Mouse (Mus musculus): Measurements from ENCODE around the gene D630045J12Rik.

- TF ChIP-seq POLR2A (IDR thresholded peaks at IDR 0.05; ENCODE audit: control insufficient read depth in 1 of 2, insufficient read depth in 1 of 2, low read depth in 1 of 2, low read length in 2 of 2, poor library complexity in 1 of 2) (no peak), CTCF (IDR thresholded peaks at IDR 0.05 in 2 of 3, conservative IDR thresholded peaks at IDR 0.05 in 1 of 3; ENCODE audit: control insufficient read depth in 1 of 3, insufficient read depth in 1 of 3, low read depth in 2 of 3, low read length in 3 of 3, poor library complexity in 1 of 3, severe bottlenecking in 1 of 3) (no peak), KAT2A (conservative IDR thresholded peaks at IDR 0.05; ENCODE audit: low read depth, low read length) (no peak), USF2 (IDR thresholded peaks at IDR 0.05; ENCODE audit: borderline replicate concordance in 1 of 2, insufficient read depth in 1 of 2, low read depth in 1 of 2, low read length in 2 of 2) (no peak), MYC (IDR thresholded peaks at IDR 0.05; ENCODE audit: low read depth, low read length) (no peak), EP300 (IDR thresholded peaks at IDR 0.05; ENCODE audit: low read depth in 1 of 2, low read length in 2 of 2) (peak in 1 of 2 experiments; percentile 27; a peak in 1 of 4 replicates), CHD2 (IDR thresholded peaks at IDR 0.05; ENCODE audit: low read length) (no peak), E2F4 (IDR thresholded peaks at IDR 0.05; ENCODE audit: borderline replicate concordance, low read depth, low read length) (no peak), GATA1 (IDR thresholded peaks at IDR 0.05; ENCODE audit: low read depth, low read length) (peak; percentile 68), TAL1 (IDR thresholded peaks at IDR 0.05; ENCODE audit: low read length) (no peak), ZNF384 (IDR thresholded peaks at IDR 0.05; ENCODE audit: low read depth, low read length) (no peak), ZMIZ1 (IDR thresholded peaks at IDR 0.05; ENCODE audit: low read depth, low read length) (no peak), POLR2AphosphoS2 (IDR thresholded peaks at IDR 0.05; ENCODE audit: low read length) (no peak)
Measured at GRCm38 (mm10) chr6:38160556-38160955, 93.3 kb downstream of the D630045J12Rik start.
